Mouse (Mus musculus) spleen, postnatal 36 days (tissue): Measurements from ENCODE around the gene Fut4.
"Not testable (repeated sequence)": the region's sequence is repeated elsewhere in the genome, so short reads cannot be mapped to it uniquely, and the experiment has no call there.

Source experiments
- DNase-seq, 2 experiments: peaks; one replicate each; pipeline ENCODE4 v3.0.0; 2022; ENCODE audit warnings: low spot score in 2 of 2, mixed read lengths in 1 of 2

Gene Fut4

DNA sequence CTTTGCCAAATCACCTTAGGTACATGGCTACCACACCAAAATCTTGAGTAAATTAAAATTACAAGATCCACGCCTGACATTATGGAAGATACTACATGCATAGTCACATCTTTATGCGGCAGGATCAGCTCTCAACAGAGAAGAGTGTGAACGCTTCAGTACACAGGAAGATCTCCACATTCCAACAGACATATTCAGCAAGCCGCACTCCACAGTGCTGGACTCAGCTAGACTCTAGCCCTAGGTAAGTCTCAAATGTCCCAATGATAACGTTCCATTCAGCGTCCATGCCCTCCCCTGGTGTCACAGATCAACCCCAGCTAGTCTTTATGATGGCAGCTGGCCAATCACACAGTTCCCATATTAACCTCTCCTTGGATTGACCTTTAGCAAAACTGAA is 26.2 kb downstream of the Fut4 start:
- DNase-seq, result no peak

DNA sequence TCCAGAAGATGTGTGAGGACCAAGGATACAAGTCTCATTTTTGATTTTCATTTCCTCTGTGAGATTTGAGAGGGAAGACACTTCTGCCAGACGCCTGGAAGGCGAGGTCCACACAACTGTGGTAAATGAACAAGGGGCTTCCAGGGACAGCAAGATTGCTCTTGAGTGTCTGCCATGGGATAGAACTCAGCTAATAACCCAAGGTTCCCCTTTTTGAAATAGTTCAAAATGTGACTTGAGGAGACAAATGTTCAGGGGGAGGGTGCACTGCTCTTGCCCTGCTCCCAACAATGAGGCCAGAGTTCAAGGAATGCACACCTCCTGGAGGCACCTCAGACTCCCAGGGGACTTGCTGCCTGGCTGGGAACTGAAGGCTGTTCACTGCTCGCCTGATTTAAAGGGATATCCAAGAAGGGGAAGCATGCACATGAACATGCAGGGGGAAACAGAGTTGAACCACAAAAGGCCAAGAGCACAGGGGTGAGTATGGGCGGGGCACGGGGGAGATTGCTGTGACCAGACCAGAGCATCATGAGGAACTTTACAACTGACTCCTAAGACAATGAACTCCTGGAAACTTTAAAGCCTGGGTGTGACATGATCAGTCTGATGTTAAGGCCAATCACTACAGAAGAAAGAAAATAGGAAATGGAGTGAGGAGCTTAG is 27.3 kb downstream of the Fut4 start:
- DNase-seq, result peak; percentile 12 to 37

DNA sequence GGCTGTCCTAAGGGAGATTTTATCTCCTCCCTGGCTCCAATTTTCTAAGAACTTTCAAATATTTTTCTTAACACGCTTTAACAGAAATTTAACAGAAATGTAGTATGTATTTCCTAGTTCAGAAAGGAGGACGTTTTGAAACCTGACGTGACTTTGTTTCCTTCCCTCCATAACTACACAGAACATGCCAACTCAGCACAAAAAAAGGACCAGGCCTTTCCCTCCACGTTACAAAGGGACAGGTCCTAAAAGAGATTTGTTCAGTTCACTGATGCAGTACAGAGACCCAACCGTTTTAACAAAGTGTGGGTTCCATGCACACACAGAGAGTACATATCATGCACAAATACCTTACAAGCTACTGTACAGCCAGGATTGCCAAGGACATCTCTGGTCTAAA is 30.6 kb downstream of the Fut4 start:
- no peak for DNase-seq

DNA sequence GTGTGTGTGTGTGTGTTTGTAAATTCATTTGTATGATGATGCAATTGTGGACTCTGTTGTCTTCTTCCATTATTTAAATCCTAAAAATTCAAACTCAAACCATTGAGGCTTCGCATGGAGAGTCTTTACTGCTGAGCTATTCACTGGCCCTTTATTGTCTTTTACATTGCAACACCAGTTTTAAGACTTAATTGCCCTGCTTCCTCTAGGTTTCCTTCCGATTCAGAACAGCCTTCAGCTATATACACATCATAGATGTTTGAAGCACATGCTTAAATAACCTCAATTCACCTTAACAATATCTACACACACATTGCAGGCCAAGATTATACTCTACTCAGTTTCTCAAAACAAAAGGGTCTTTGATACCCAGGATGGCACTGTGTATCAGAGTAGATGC is 31.8 kb downstream of the Fut4 start:
- no peak for DNase-seq

DNA sequence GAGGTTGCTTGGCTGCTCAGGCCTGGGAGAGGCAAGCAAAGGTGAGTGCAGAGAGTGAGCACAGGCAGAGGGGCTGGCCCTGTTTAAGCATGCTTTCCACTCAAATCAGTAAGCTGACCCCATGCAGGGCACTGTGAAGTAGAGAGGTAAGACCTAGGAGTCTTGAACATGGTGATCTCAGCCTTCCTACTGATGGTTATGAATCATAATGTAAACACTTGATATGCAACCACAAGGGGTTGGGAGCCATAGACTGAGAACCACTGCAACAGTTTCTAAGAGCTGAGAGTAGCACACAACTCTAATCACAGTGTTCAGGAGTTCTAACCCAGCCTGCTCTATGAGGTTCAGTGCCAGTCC is 33.9 kb downstream of the Fut4 start:
- DNase-seq, result no peak

DNA sequence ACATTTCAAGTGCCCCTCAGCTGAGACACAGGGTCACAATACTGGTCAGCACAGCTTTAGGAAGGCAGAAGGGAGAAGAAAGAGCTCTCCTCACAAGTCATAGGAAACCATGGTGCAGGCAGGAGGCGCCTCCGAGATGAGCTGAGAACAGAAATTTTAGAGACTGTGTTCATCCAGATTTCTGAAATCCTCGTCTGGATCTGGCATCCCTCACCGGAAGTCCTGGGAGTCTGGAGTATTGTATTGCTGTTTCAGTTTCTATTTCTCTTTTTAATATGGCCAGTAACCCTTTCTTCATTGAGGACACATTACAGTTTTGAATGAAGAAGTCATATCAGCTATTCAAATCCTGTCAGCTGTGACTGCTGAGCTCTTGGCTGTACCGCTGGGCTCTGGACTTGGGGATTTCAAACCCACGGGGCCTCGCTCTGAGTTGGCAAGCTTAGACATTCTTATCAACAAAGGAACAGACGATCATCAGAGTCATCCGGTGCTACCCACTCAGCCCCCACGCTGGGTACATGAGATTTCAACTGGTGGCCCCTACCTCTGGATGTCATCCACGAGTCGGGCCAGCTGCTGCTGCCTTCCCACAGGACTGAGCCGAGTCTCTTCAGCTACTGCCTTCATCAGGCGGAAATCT is 34.4 kb downstream of the Fut4 start:
- no peak for DNase-seq

DNA sequence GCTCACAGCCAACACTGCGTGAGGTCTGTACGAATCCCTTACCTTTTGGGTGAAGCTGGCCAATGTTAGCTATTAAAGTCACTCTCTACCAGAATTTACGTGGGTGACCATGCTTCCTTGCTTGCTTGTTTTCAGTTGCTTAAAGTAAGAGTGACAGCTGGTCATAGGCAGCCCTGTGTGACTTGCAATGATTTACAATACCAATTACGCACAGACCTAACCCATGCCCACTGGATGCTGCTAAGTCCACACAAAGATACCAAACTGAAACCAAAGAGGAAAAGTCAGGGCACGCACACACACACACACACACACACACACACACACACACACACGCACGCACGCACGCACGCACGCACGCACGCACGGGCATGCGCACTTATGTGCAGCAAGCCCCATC is 36.9 kb downstream of the Fut4 start:
- DNase-seq, result no peak

DNA sequence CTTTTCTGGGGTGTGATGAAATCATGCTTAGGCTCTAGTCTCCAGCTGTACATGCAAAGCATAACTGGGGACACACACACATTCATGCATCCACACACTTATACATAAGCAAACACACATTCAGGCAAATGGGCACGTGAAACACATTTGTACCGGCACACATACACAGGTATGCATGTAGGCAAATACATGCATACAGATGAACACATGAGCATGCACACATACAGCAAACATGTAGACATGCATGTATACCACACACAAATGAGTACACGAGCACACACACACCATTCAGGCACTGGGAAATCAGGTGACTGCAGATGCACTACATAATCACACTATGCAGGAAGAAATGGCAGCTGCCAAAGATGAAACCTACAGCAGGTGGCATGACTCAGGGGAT is 41.3 kb downstream of the Fut4 start:
- no peak for DNase-seq

DNA sequence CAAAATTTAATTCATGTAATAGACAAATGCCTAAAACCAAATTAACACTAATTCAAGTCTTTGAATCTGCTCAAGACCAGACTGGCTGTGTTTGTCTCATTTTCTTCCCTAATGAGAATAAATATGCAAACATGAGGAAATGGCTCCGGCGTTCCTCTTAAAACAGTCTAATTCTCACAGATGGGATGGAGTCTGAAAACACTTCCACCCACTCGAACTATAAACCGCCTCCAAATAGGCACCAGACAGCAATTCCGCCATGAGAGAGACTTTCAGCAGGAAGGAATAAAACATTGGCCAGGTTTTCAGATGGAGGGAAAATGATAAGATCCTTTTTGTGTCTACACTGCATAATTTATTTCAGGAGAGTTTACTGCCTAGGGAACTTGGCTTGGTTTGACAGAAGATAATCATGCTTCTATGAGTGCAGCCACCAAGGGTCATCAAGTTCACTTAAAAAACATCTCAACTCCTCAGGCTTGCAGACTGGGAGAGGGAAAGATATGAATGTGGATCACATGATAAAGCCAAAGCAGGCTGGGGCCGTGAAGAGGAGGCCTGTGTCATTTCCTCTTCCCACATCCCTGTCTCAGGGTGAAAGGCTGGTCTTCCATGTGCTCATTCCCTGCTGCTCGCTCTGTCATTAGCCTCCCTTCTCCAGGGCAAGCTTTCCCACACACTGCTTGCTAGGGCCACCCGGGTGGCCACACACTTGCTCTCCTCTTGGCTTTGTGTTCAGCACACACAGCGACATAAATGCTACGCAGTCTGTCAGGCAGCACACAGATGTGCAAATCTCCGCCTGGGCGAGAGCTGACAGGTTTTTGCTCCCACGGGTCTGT is 46.7 kb downstream of the Fut4 start:
- no peak for DNase-seq

DNA sequence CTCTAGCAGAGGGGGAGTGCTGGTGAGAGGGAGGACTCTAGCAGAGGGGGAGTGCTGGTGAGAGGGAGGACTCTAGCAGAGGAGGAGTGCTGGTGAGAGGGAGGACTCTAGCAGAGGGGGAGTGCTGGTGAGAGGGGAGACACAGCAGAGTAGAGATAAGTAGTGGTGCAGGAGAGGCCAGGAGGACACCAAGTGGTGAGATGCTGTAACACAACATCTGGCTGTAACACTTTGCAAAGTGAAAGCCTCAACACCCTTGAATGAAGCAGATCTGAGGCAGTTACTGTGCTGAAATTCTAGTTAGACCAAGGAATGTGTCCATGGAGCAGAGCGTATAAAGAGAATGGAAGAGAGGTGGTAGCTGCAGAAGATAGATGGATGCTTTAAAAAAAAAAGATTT is 51.4 kb downstream of the Fut4 start:
- DNase-seq, result not testable (repeated sequence)

DNA sequence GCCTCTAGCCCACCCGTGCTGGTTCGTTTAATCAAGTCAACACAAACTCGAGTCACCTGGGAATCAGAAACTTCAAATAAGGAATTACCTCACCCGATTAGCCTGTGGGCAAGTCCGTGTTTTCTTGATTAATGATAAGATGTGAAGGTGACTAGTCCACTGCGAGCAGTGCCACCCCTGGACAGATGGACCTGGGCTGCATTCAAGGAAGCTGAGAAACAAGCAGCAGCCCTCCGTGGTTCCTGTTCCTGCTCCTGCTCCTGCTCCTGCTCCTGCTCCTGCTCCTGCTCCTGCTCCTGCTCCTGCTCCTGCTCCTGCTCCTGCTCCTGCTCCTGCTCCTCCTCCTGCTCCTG is 52.9 kb downstream of the Fut4 start:
- no peak for DNase-seq

DNA sequence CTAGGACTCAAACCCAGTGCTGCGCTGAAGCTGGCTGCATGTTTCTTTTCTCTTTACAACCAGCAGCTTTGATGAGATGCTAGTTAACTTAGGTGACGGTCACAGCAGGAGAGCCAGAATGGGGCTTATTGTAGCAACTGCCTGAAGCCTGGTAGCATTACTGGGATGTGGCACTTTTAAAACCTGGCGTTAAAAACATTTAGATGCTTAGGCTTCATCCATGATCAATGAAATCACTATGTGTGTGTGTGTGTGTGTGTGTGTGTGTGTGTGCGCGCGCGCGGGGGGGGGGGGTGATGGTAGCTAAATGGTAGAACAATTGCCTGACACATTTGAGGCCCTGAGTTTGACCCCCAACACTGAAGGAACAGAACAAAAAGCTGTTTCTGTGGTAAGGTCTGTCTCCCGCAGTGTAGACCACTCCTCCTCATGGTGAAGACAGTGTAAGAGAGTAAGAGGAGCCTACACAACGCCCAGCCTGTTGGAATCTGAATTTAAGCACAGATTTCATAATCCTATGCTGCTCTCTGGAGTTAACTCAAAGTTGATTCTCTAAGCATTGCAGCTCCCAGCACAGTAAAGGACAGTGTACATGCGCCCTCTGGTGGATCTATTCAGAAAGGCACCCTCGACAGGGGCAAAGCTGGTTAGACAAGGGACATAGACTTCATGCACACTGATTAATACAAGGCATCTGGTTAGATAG is 53.5 kb downstream of the Fut4 start:
- DNase-seq, result peak; percentile 49 to 53
